Mouse (Mus musculus): Measurements from ENCODE around the gene Bcr. TPM values are rescaled to one million over a fixed set of nuclear protein-coding genes. Genes with fewer than 3 reads are reported as not detected.

The Bcr gene
- total RNA-seq, 2 experiments from 2014 or later, result 73.1 to 76.3 TPM

- intact Hi-C loops (cut with DNase I), result no loop called here
- no peak for DNase-seq (ENCODE audit: extremely low spot score in 1 of 2, low spot score in 2 of 2)
Observed at GRCm38 (mm10) chr10:75113620-75114019, 53.2 kb downstream of the Bcr start.

- intact Hi-C loops (cut with DNase I), result no loop called here
- DNase-seq (ENCODE audit: extremely low spot score in 1 of 2, low spot score in 2 of 2), result no peak
Observed at GRCm38 (mm10) chr10:75115240-75115639, 54.8 kb downstream of the Bcr start.

- no peak for DNase-seq (ENCODE audit: extremely low spot score in 1 of 2, low spot score in 2 of 2)
- intact Hi-C loops (cut with DNase I), result no loop called here
Observed at GRCm38 (mm10) chr10:75116842-75117457, 56.6 kb downstream of the Bcr start.

- intact Hi-C loops (cut with DNase I), result no loop called here
Observed at GRCm38 (mm10) chr10:75118444-75118843, 58.1 kb downstream of the Bcr start.

GRCm38 (mm10) chr10:75119396-75119795 lies 59.0 kb downstream of the Bcr start:
- DNase-seq (ENCODE audit: extremely low spot score in 1 of 2, low spot score in 2 of 2), result no peak
- intact Hi-C loops (cut with DNase I), result no loop called here

More at GRCm38 (mm10) chr10:75118444-75118843, 58.1 kb downstream of the Bcr start:
- DNase-seq (ENCODE audit: extremely low spot score in 1 of 2, low spot score in 2 of 2), result no peak

GRCm38 (mm10) chr10:75120176-75120575 lies 59.8 kb downstream of the Bcr start:
- no peak for DNase-seq (ENCODE audit: extremely low spot score in 1 of 2, low spot score in 2 of 2)
- intact Hi-C loops (cut with DNase I), result no loop called here

GRCm38 (mm10) chr10:75121028-75121427 lies 60.6 kb downstream of the Bcr start:
- intact Hi-C loops (cut with DNase I), result no loop called here
- no peak for DNase-seq (ENCODE audit: extremely low spot score in 1 of 2, low spot score in 2 of 2)

GRCm38 (mm10) chr10:75125577-75125976 lies 65.2 kb downstream of the Bcr start:
- no peak for DNase-seq (ENCODE audit: extremely low spot score in 1 of 2, low spot score in 2 of 2)
- intact Hi-C loops (cut with DNase I), result no loop called here

- intact Hi-C loops (cut with DNase I), result no loop called here
- peak in 1 of 2 experiments; percentile 68 for DNase-seq (ENCODE audit: extremely low spot score in 1 of 2, low spot score in 2 of 2)
Observed at GRCm38 (mm10) chr10:75129283-75129710, 68.9 kb downstream of the Bcr start.

GRCm38 (mm10) chr10:75130372-75131046 lies 70.1 kb downstream of the Bcr start:
- DNase-seq (ENCODE audit: extremely low spot score in 1 of 2, low spot score in 2 of 2), result no peak
- intact Hi-C loops (cut with DNase I), result no loop called here

GRCm38 (mm10) chr10:75131625-75132024 lies 71.2 kb downstream of the Bcr start:
- no peak for DNase-seq (ENCODE audit: extremely low spot score in 1 of 2, low spot score in 2 of 2)
- intact Hi-C loops (cut with DNase I), result no loop called here

- no peak for DNase-seq (ENCODE audit: extremely low spot score in 1 of 2, low spot score in 2 of 2)
- intact Hi-C loops (cut with DNase I), result no loop called here
Observed at GRCm38 (mm10) chr10:75134861-75135517, 74.6 kb downstream of the Bcr start.

- no peak for DNase-seq (ENCODE audit: extremely low spot score in 1 of 2, low spot score in 2 of 2)
- intact Hi-C loops (cut with DNase I), result no loop called here
Observed at GRCm38 (mm10) chr10:75135518-75136162, 75.2 kb downstream of the Bcr start.

- DNase-seq (ENCODE audit: extremely low spot score in 1 of 2, low spot score in 2 of 2), result no peak
- intact Hi-C loops (cut with DNase I), result no loop called here
Observed at GRCm38 (mm10) chr10:75137148-75137547, 76.8 kb downstream of the Bcr start.

GRCm38 (mm10) chr10:75145221-75145620 lies 84.8 kb downstream of the Bcr start:
- intact Hi-C loops (cut with DNase I), result no loop called here
- no peak for DNase-seq (ENCODE audit: extremely low spot score in 1 of 2, low spot score in 2 of 2)

- intact Hi-C loops (cut with DNase I), result no loop called here
- DNase-seq (ENCODE audit: extremely low spot score in 1 of 2, low spot score in 2 of 2), result no peak
Observed at GRCm38 (mm10) chr10:75146001-75146400, 85.6 kb downstream of the Bcr start.

GRCm38 (mm10) chr10:75146619-75147018 lies 86.2 kb downstream of the Bcr start:
- DNase-seq (ENCODE audit: extremely low spot score in 1 of 2, low spot score in 2 of 2), result no peak
- intact Hi-C loops (cut with DNase I), result no loop called here

- no peak for DNase-seq (ENCODE audit: extremely low spot score in 1 of 2, low spot score in 2 of 2)
- intact Hi-C loops (cut with DNase I), result no loop called here
Observed at GRCm38 (mm10) chr10:75148295-75148694, 87.9 kb downstream of the Bcr start.

- intact Hi-C loops (cut with DNase I), result loop anchor here (5.0 kb wide), 1 partner anchor 218 kb away; no protein-coding TSS in a partner anchor
- DNase-seq (ENCODE audit: extremely low spot score in 1 of 2, low spot score in 2 of 2), result no peak
Observed at GRCm38 (mm10) chr10:75150361-75150760, 90.0 kb downstream of the Bcr start.
